Mouse (Mus musculus): Measurements from ENCODE around the gene Mycbp2. TPM values are rescaled to one million over a fixed set of nuclear protein-coding genes. Genes with fewer than 3 reads are reported as not detected.

Mycbp2 gene
- total RNA-seq, 1 experiment = 16.2 TPM

GRCm38 (mm10) chr14:103125756-103126155 lies 220.9 kb downstream of the Mycbp2 start:
- in situ Hi-C loops (cut with MboI; ENCODE audit: low sequenced_read_pairs in 2 of 2, unreplicated experiment in 2 of 2) = no loop called here
- H3K36me3 ChIP-seq (ENCODE audit: control insufficient read depth, insufficient read depth, low read length, poor library complexity, severe bottlenecking) = peaks cover 4% of the 10 kb centered on the region; the same call in 1 of the 2 replicates
- no peak overlapping the region for H3K4me3 ChIP-seq (ENCODE audit: insufficient read depth in 1 of 2, low read depth in 1 of 2, low read length in 2 of 2, poor library complexity in 1 of 2, severe bottlenecking in 1 of 2)
- no peak overlapping the region for H3K27ac ChIP-seq (ENCODE audit: insufficient read depth, low read depth, low read length, poor library complexity, severe bottlenecking)
- H3K4me1 ChIP-seq (ENCODE audit: control insufficient read depth in 2 of 2, insufficient read depth in 2 of 2, low read length in 2 of 2, poor library complexity in 1 of 2) = no peaks in the 10 kb centered on the region
- DNase-seq (ENCODE audit: low read depth, low spot score) = no peak
- no peak for TF ChIP-seq ZNF384 (IDR thresholded peaks at IDR 0.05; ENCODE audit: low read depth, low read length)
- TF ChIP-seq MAFK (IDR thresholded peaks at IDR 0.05; ENCODE audit: insufficient read depth, low read depth, low read length) = no peak
- TF ChIP-seq HCFC1 (IDR thresholded peaks at IDR 0.05; ENCODE audit: borderline replicate concordance, insufficient read depth, low read length) = no peak
- no peak for TF ChIP-seq CHD2 (IDR thresholded peaks at IDR 0.05; ENCODE audit: low read depth, low read length)
- TF ChIP-seq ZC3H11A (IDR thresholded peaks at IDR 0.05; ENCODE audit: borderline replicate concordance, low read depth, low read length) = no peak
- no peaks in the 10 kb centered on the region for H3K9me3 ChIP-seq (ENCODE audit: control insufficient read depth, insufficient read depth, low read depth, low read length)
- no peak overlapping the region for H3K9ac ChIP-seq (ENCODE audit: insufficient read depth, low read depth, low read length, poor library complexity, severe bottlenecking)

GRCm38 (mm10) chr14:103114994-103115670 lies 231.5 kb downstream of the Mycbp2 start:
- peak; percentile 40 for DNase-seq (ENCODE audit: low read depth, low spot score)
- Histone ChIP-seq H3K9me3 (ENCODE audit: control insufficient read depth, insufficient read depth, low read depth, low read length) (no peaks in the 10 kb centered on the region), H3K4me3 (ENCODE audit: insufficient read depth in 1 of 2, low read depth in 1 of 2, low read length in 2 of 2, poor library complexity in 1 of 2, severe bottlenecking in 1 of 2) (no peak overlapping the region), H3K36me3 (ENCODE audit: control insufficient read depth, insufficient read depth, low read length, poor library complexity, severe bottlenecking) (peaks cover 5% of the 10 kb centered on the region; the same call in 1 of the 2 replicates), H3K4me1 (ENCODE audit: control insufficient read depth in 2 of 2, insufficient read depth in 2 of 2, low read length in 2 of 2, poor library complexity in 1 of 2) (no peaks in the 10 kb centered on the region), H3K9ac (ENCODE audit: insufficient read depth, low read depth, low read length, poor library complexity, severe bottlenecking) (no peak overlapping the region), H3K27ac (ENCODE audit: insufficient read depth, low read depth, low read length, poor library complexity, severe bottlenecking) (no peak overlapping the region)
- in situ Hi-C loops (cut with MboI; ENCODE audit: low sequenced_read_pairs in 2 of 2, unreplicated experiment in 2 of 2) = no loop called here
- TF ChIP-seq MAFK (IDR thresholded peaks at IDR 0.05; ENCODE audit: insufficient read depth, low read depth, low read length) (no peak), HCFC1 (IDR thresholded peaks at IDR 0.05; ENCODE audit: borderline replicate concordance, insufficient read depth, low read length) (no peak), CHD2 (IDR thresholded peaks at IDR 0.05; ENCODE audit: low read depth, low read length) (no peak), ZC3H11A (IDR thresholded peaks at IDR 0.05; ENCODE audit: borderline replicate concordance, low read depth, low read length) (no peak), ZNF384 (IDR thresholded peaks at IDR 0.05; ENCODE audit: low read depth, low read length) (no peak)

- in situ Hi-C loops (cut with MboI; ENCODE audit: low sequenced_read_pairs in 2 of 2, unreplicated experiment in 2 of 2) = no loop called here
- Histone ChIP-seq H3K4me3 (ENCODE audit: insufficient read depth in 1 of 2, low read depth in 1 of 2, low read length in 2 of 2, poor library complexity in 1 of 2, severe bottlenecking in 1 of 2) (no peak overlapping the region), H3K9ac (ENCODE audit: insufficient read depth, low read depth, low read length, poor library complexity, severe bottlenecking) (no peak overlapping the region), H3K4me1 (ENCODE audit: control insufficient read depth in 2 of 2, insufficient read depth in 2 of 2, low read length in 2 of 2, poor library complexity in 1 of 2) (no peaks in the 10 kb centered on the region), H3K9me3 (ENCODE audit: control insufficient read depth, insufficient read depth, low read depth, low read length) (no peaks in the 10 kb centered on the region), H3K27ac (ENCODE audit: insufficient read depth, low read depth, low read length, poor library complexity, severe bottlenecking) (no peak overlapping the region), H3K36me3 (ENCODE audit: control insufficient read depth, insufficient read depth, low read length, poor library complexity, severe bottlenecking) (peaks cover under 1% of the 10 kb centered on the region; the same call in 1 of the 2 replicates)
- DNase-seq (ENCODE audit: low read depth, low spot score) = no peak
- no peak for TF ChIP-seq CHD2 (IDR thresholded peaks at IDR 0.05; ENCODE audit: low read depth, low read length)
- TF ChIP-seq MAFK (IDR thresholded peaks at IDR 0.05; ENCODE audit: insufficient read depth, low read depth, low read length) = no peak
- TF ChIP-seq ZC3H11A (IDR thresholded peaks at IDR 0.05; ENCODE audit: borderline replicate concordance, low read depth, low read length) = no peak
- no peak for TF ChIP-seq ZNF384 (IDR thresholded peaks at IDR 0.05; ENCODE audit: low read depth, low read length)
- no peak for TF ChIP-seq HCFC1 (IDR thresholded peaks at IDR 0.05; ENCODE audit: borderline replicate concordance, insufficient read depth, low read length)
These were observed 233.8 kb downstream of the Mycbp2 start for GRCm38 (mm10) chr14:103112606-103113363.

- Histone ChIP-seq H3K4me3 (ENCODE audit: insufficient read depth in 1 of 2, low read depth in 1 of 2, low read length in 2 of 2, poor library complexity in 1 of 2, severe bottlenecking in 1 of 2) (no peak overlapping the region), H3K9me3 (ENCODE audit: control insufficient read depth, insufficient read depth, low read depth, low read length) (no peaks in the 10 kb centered on the region), H3K27ac (ENCODE audit: insufficient read depth, low read depth, low read length, poor library complexity, severe bottlenecking) (no peak overlapping the region), H3K36me3 (ENCODE audit: control insufficient read depth, insufficient read depth, low read length, poor library complexity, severe bottlenecking) (no peaks in the 10 kb centered on the region), H3K9ac (ENCODE audit: insufficient read depth, low read depth, low read length, poor library complexity, severe bottlenecking) (no peak overlapping the region), H3K4me1 (ENCODE audit: control insufficient read depth in 2 of 2, insufficient read depth in 2 of 2, low read length in 2 of 2, poor library complexity in 1 of 2) (no peaks in the 10 kb centered on the region)
- no peak for TF ChIP-seq ZC3H11A (IDR thresholded peaks at IDR 0.05; ENCODE audit: borderline replicate concordance, low read depth, low read length)
- in situ Hi-C loops (cut with MboI; ENCODE audit: low sequenced_read_pairs in 2 of 2, unreplicated experiment in 2 of 2) = no loop called here
- DNase-seq (ENCODE audit: low read depth, low spot score) = no peak
These were observed 236.6 kb downstream of the Mycbp2 start for GRCm38 (mm10) chr14:103109971-103110370.
